Comparison of ENCODE assay signal across 13 mouse cellular contexts in genomic region chr10:40813627-40814026, GRCm38 (mm10).
DNase-seq lines count a peak whose midpoint lies in the region; ATAC-seq and TF ChIP-seq lines count a peak whose summit lies in the region.
"Had no signal": no experiment of that assay in that cellular context is flagged by ENCODE, and none has a peak within 500 bp of the region (broad histone marks: within the 10 kb centered on the region; RNA-seq: fewer than 3 reads in every experiment).

No protein-coding gene starts in this region.

- H3K4me2 ChIP-seq in heart, postnatal 0 days (ENCODE audit: low read depth, low read length): no peak overlapping the region
- H3K4me2 ChIP-seq: hindbrain, embryonic 15.5 days; limb, embryonic 13.5 days; midbrain, embryonic 15.5 days had no signal

- TF ChIP-seq EP300 in heart, postnatal 0 days (IDR thresholded peaks at IDR 0.05; ENCODE audit: low read depth): no peak

- H3K27me3 ChIP-seq in heart, postnatal 0 days (ENCODE audit: control insufficient read depth, insufficient read depth, low read length): no peaks in the 10 kb centered on the region
- H3K27me3 ChIP-seq in testis, adult 2 months (ENCODE audit: control insufficient read depth, insufficient read depth, low read length): no peaks in the 10 kb centered on the region
- H3K27me3 ChIP-seq: hindbrain, embryonic 15.5 days; limb, embryonic 13.5 days; midbrain, embryonic 15.5 days had no signal

- DNase-seq in heart, postnatal 0 days (ENCODE audit: low spot score): no peak
- DNase-seq in heart, postnatal 10 days: no peak
- DNase-seq in testis, postnatal 10 days (ENCODE audit: low spot score): no peak
- no peak for DNase-seq in brain, embryonic 14.5 days (ENCODE audit: low read depth)
- DNase-seq in adrenal gland, postnatal 25 days: no peak
- DNase-seq in right cerebral cortex, postnatal 25 days: no peak
- no peak for DNase-seq in cerebellum, postnatal 10 days
- DNase-seq: cerebellum, adult 11 months had no signal

- ATAC-seq in heart, postnatal 0 days (ENCODE audit: insufficient read depth, low read depth): no peak
- ATAC-seq: midbrain, embryonic 15.5 days had no signal

- WGBS in heart, postnatal 0 days: 61% methylated on average over 4 of the region's 4 CpGs

- TF ChIP-seq POLR2A in testis, adult 2 months (IDR thresholded peaks at IDR 0.05; ENCODE audit: control insufficient read depth, low read depth, low read length): no peak
- no peak for TF ChIP-seq POLR2A in brain, embryonic 14.5 days (IDR thresholded peaks at IDR 0.05; ENCODE audit: borderline replicate concordance, extremely low read depth, insufficient read depth, insufficient read length, poor library complexity, severe bottlenecking)

- no peak overlapping the region for H3K27ac ChIP-seq in heart, postnatal 0 days (ENCODE audit: low read depth)
- no peak overlapping the region for H3K27ac ChIP-seq in testis, adult 2 months (ENCODE audit: control insufficient read depth, insufficient read depth, low read depth, low read length)
- H3K27ac ChIP-seq: hindbrain, embryonic 15.5 days; limb, embryonic 13.5 days; midbrain, embryonic 15.5 days had no signal

- no peaks in the 10 kb centered on the region for H3K9me3 ChIP-seq in heart, postnatal 0 days (replicated peaks; ENCODE audit: control insufficient read depth, low read length)
- H3K9me3 ChIP-seq: hindbrain, embryonic 15.5 days; limb, embryonic 13.5 days; midbrain, embryonic 15.5 days had no signal

- TF ChIP-seq CTCF in heart, postnatal 0 days (IDR thresholded peaks at IDR 0.05; ENCODE audit: low read depth): peak; percentile 56
- peak; percentile 5; the same call in 1 of the 2 replicates for TF ChIP-seq CTCF in testis, adult 2 months (IDR thresholded peaks at IDR 0.05; ENCODE audit: control insufficient read depth, insufficient read depth, insufficient replicate concordance, low read depth, low read length)
- peak; percentile 39; the same call in 1 of the 2 replicates for TF ChIP-seq CTCF in brain, embryonic 14.5 days (IDR thresholded peaks at IDR 0.05; ENCODE audit: borderline replicate concordance, extremely low read depth, insufficient read depth, insufficient read length)

- H3K36me3 ChIP-seq in heart, postnatal 0 days (replicated peaks; ENCODE audit: control insufficient read depth, insufficient read depth, low read length): no peaks in the 10 kb centered on the region
- no peaks in the 10 kb centered on the region for H3K36me3 ChIP-seq in testis, adult 2 months (ENCODE audit: control insufficient read depth, insufficient read depth, low read length)
- H3K36me3 ChIP-seq: hindbrain, embryonic 15.5 days; limb, embryonic 13.5 days; midbrain, embryonic 15.5 days had no signal

- no peak overlapping the region for H3K4me3 ChIP-seq in heart, postnatal 0 days (ENCODE audit: low read depth, low read length)
- H3K4me3 ChIP-seq in testis, adult 2 months (ENCODE audit: control insufficient read depth, low read depth, low read length): no peak overlapping the region
- H3K4me3 ChIP-seq: erythroblast, embryonic 14.5 days; hindbrain, embryonic 15.5 days; limb, embryonic 13.5 days; midbrain, embryonic 15.5 days had no signal

- no peak overlapping the region for H3K9ac ChIP-seq in heart, postnatal 0 days (replicated peaks; ENCODE audit: low read depth, low read length)
- H3K9ac ChIP-seq: hindbrain, embryonic 15.5 days; limb, embryonic 13.5 days; midbrain, embryonic 15.5 days had no signal

- H3K4me1 ChIP-seq in heart, postnatal 0 days (ENCODE audit: control insufficient read depth, insufficient read depth): no peaks in the 10 kb centered on the region
- H3K4me1 ChIP-seq in testis, adult 2 months (ENCODE audit: control insufficient read depth, insufficient read depth, low read length): no peaks in the 10 kb centered on the region
- H3K4me1 ChIP-seq: hindbrain, embryonic 15.5 days; limb, embryonic 13.5 days; midbrain, embryonic 15.5 days had no signal

- intact Hi-C loops in heart, postnatal 10 days (cut with DNase I): no loop called here

Comparison
In these comparisons a context has a peak if more than half of its experiments do, and no peak if none do; other contexts are left out.
1. CTCF ChIP-seq: peak in every context shown above with its lines; median percentile 56 in heart, postnatal 0 days; 39 in brain, embryonic 14.5 days; 5 in testis, adult 2 months.